8 mouse cellular contexts compared by ENCODE assay signal in genomic region chr10:120938077-120938903, GRCm38 (mm10). TPM values are rescaled to one million over a fixed set of nuclear protein-coding genes. Genes with fewer than 3 reads are reported as not detected.
DNase-seq lines count a peak whose midpoint lies in the region; ATAC-seq lines count a peak whose summit lies in the region.

No protein-coding gene starts in this region.

- no peaks in the 10 kb centered on the region for H3K9me3 ChIP-seq in hindbrain, embryonic 10.5 days
- no peaks in the 10 kb centered on the region for H3K9me3 ChIP-seq in hindbrain, embryonic 16.5 days (ENCODE audit: control insufficient read depth, low read length)

- H3K36me3 ChIP-seq in hindbrain, embryonic 10.5 days: peaks cover 2% of the 10 kb centered on the region; the same call in 1 of the 2 replicates
- H3K36me3 ChIP-seq in hindbrain, embryonic 16.5 days (ENCODE audit: control insufficient read depth, insufficient read depth, low read length): no peaks in the 10 kb centered on the region

- WGBS in hindbrain, embryonic 10.5 days: 63% methylated on average over 19 of the region's 19 CpGs
- 52% methylated on average over 19 of the region's 19 CpGs for WGBS in hindbrain, embryonic 16.5 days

- H3K27me3 ChIP-seq in hindbrain, embryonic 10.5 days (ENCODE audit: insufficient read depth, poor library complexity, severe bottlenecking): no peaks in the 10 kb centered on the region
- H3K27me3 ChIP-seq in hindbrain, embryonic 16.5 days (replicated peaks; ENCODE audit: control insufficient read depth, insufficient read depth, low read length): no peaks in the 10 kb centered on the region

- no peak overlapping the region for H3K4me3 ChIP-seq in hindbrain, embryonic 10.5 days
- no peak overlapping the region for H3K4me3 ChIP-seq in hindbrain, embryonic 16.5 days (ENCODE audit: low read length)

- peak; percentile 28 for DNase-seq in hindbrain, embryonic 10.5 days (ENCODE audit: low spot score)
- DNase-seq in MN1 (ENCODE audit: low spot score): peak; percentile 30
- peak; percentile 34 for DNase-seq in cerebellum, adult 9-11 months
- DNase-seq in heart, adult 8-10 months (ENCODE audit: low spot score): peak; percentile 58
- DNase-seq in kidney, postnatal 36 days: peak; percentile 52 to 74
- DNase-seq in lung, adult 18-20 months: peak; percentile 47 to 48
- peak; percentile 11 for DNase-seq in skeletal muscle tissue, adult 2 months (ENCODE audit: low read depth, low spot score)

- H3K4me2 ChIP-seq in hindbrain, embryonic 16.5 days (ENCODE audit: low read length): no peak overlapping the region

- ATAC-seq in hindbrain, embryonic 16.5 days: no peak

- no peak overlapping the region; the same call in 1 of the 2 replicates for H3K9ac ChIP-seq in hindbrain, embryonic 16.5 days (ENCODE audit: low read depth, low read length)

- no peaks in the 10 kb centered on the region for H3K4me1 ChIP-seq in hindbrain, embryonic 10.5 days (replicated peaks)
- no peaks in the 10 kb centered on the region for H3K4me1 ChIP-seq in hindbrain, embryonic 16.5 days (ENCODE audit: control insufficient read depth, insufficient read depth, low read depth, low read length)

- no peak overlapping the region for H3K27ac ChIP-seq in hindbrain, embryonic 10.5 days
- no peak overlapping the region for H3K27ac ChIP-seq in hindbrain, embryonic 16.5 days (ENCODE audit: low read depth, low read length)

RNA-seq across cellular contexts. Expression of gene Msrb3, which starts 39.4 kb away (rescaled TPM):
- polyA plus RNA-seq in hindbrain, embryonic 10.5 days (2016; fragmentation: Nextera tagmentation; extraction: Ambion mirVana): 3.1 and 4.5 TPM in 2 replicates
- 1.2 and 1.8 TPM in 2 replicates for polyA plus RNA-seq in hindbrain, embryonic 16.5 days (2015; fragmentation: Nextera tagmentation; extraction: Ambion mirVana)
- 100 to 1,000 TPM in 2 of 4 experiments, 10 to 100 TPM in 2; 84.9 to 110 (median 102) TPM for total RNA-seq in heart, adult 8-10 months (2022)

RNA-seq across cellular contexts. Expression of gene Lemd3, which starts 40.8 kb away (rescaled TPM):
- polyA plus RNA-seq in hindbrain, embryonic 10.5 days (2016; fragmentation: Nextera tagmentation; extraction: Ambion mirVana): 2.3 and 2.6 TPM in 2 replicates
- polyA plus RNA-seq in hindbrain, embryonic 16.5 days (2015; fragmentation: Nextera tagmentation; extraction: Ambion mirVana): 2.0 and 2.2 TPM in 2 replicates
- 10 to 100 TPM; 10.6 to 13.1 (median 12.5) TPM for total RNA-seq in heart, adult 8-10 months (2022)

Comparison
In these comparisons a context has a peak if more than half of its experiments do, and no peak if none do; other contexts are left out.
1. DNase-seq: peak in every context shown above with its lines; median percentile 63 in kidney, postnatal 36 days; 58 in heart, adult 8-10 months; 48 in lung, adult 18-20 months; 34 in cerebellum, adult 9-11 months; 30 in MN1; 28 in hindbrain, embryonic 10.5 days; 11 in skeletal muscle tissue, adult 2 months.